18 mouse cellular contexts compared by ENCODE assay signal in genomic region chr19:48919638-48920037, GRCm38 (mm10).
DNase-seq lines count a peak whose midpoint lies in the region; ATAC-seq and TF ChIP-seq lines count a peak whose summit lies in the region.
"Had no signal": no experiment of that assay in that cellular context is flagged by ENCODE, and none has a peak within 500 bp of the region (broad histone marks: within the 10 kb centered on the region; RNA-seq: fewer than 3 reads in every experiment).

No protein-coding gene starts in this region.

- no peak overlapping the region for H3K9ac ChIP-seq in midbrain, embryonic 14.5 days (replicated peaks; ENCODE audit: low read length)
- H3K9ac ChIP-seq in midbrain, embryonic 15.5 days = no peak overlapping the region
- H3K9ac ChIP-seq: embryonic facial prominence, embryonic 12.5 days; forebrain, embryonic 13.5 days; forebrain, embryonic 15.5 days had no signal

- TF ChIP-seq POLR2A in brain, embryonic 14.5 days (IDR thresholded peaks at IDR 0.05; ENCODE audit: borderline replicate concordance, extremely low read depth, insufficient read depth, insufficient read length, poor library complexity, severe bottlenecking) = no peak
- no peak for TF ChIP-seq POLR2A in thymus, adult 2 months (IDR thresholded peaks at IDR 0.05; ENCODE audit: control insufficient read depth, extremely low read depth, insufficient read depth, low read length, poor library complexity)

- no peak overlapping the region for H3K4me3 ChIP-seq in midbrain, embryonic 14.5 days (replicated peaks; ENCODE audit: low read depth, low read length)
- H3K4me3 ChIP-seq in midbrain, embryonic 15.5 days = no peak overlapping the region
- no peak overlapping the region for H3K4me3 ChIP-seq in thymus, adult 2 months (ENCODE audit: control insufficient read depth, insufficient read depth, low read length)
- H3K4me3 ChIP-seq in gastrocnemius, adult 2 months = no peak overlapping the region
- H3K4me3 ChIP-seq: embryonic facial prominence, embryonic 10.5 days; embryonic facial prominence, embryonic 12.5 days; forebrain, embryonic 13.5 days; forebrain, embryonic 15.5 days had no signal

- no peaks in the 10 kb centered on the region for H3K27me3 ChIP-seq in midbrain, embryonic 14.5 days (ENCODE audit: control insufficient read depth, insufficient read depth, low read length)
- H3K27me3 ChIP-seq in midbrain, embryonic 15.5 days (replicated peaks) = no peaks in the 10 kb centered on the region
- no peaks in the 10 kb centered on the region for H3K27me3 ChIP-seq in thymus, adult 2 months (ENCODE audit: control insufficient read depth, insufficient read depth, low read length)
- H3K27me3 ChIP-seq: embryonic facial prominence, embryonic 12.5 days; forebrain, embryonic 13.5 days; forebrain, embryonic 15.5 days had no signal

- intact Hi-C loops in gastrocnemius, adult 2 months (cut with DNase I) = no loop called here

- no peaks in the 10 kb centered on the region for H3K9me3 ChIP-seq in midbrain, embryonic 14.5 days (ENCODE audit: control insufficient read depth, low read length)
- no peaks in the 10 kb centered on the region for H3K9me3 ChIP-seq in midbrain, embryonic 15.5 days
- H3K9me3 ChIP-seq: embryonic facial prominence, embryonic 10.5 days; embryonic facial prominence, embryonic 12.5 days; forebrain, embryonic 13.5 days; forebrain, embryonic 15.5 days had no signal

- ATAC-seq in midbrain, embryonic 14.5 days (ENCODE audit: low FRiP score, low TSS enrichment) = no peak; the same call in 1 of the 2 replicates
- ATAC-seq in midbrain, embryonic 15.5 days (replicated peaks) = no peak; the same call in 1 of the 2 replicates
- ATAC-seq: forebrain, embryonic 13.5 days; forebrain, embryonic 15.5 days had no signal

- H3K27ac ChIP-seq in midbrain, embryonic 14.5 days (replicated peaks; ENCODE audit: low read depth, low read length) = no peak overlapping the region
- no peak overlapping the region for H3K27ac ChIP-seq in midbrain, embryonic 15.5 days
- H3K27ac ChIP-seq in thymus, adult 2 months (ENCODE audit: control insufficient read depth, insufficient read depth, low read length) = no peak overlapping the region
- H3K27ac ChIP-seq in gastrocnemius, adult 2 months = no peak overlapping the region
- H3K27ac ChIP-seq: embryonic facial prominence, embryonic 10.5 days; embryonic facial prominence, embryonic 12.5 days; forebrain, embryonic 13.5 days; forebrain, embryonic 15.5 days had no signal

- 25% methylated on average over 6 of the region's 6 CpGs for WGBS in midbrain, embryonic 14.5 days
- 42% methylated on average over 6 of the region's 6 CpGs for WGBS in midbrain, embryonic 15.5 days
- 84% methylated on average over 6 of the region's 6 CpGs for WGBS in thymus, adult 2 months

- TF ChIP-seq CTCF in brain, embryonic 14.5 days (IDR thresholded peaks at IDR 0.05; ENCODE audit: borderline replicate concordance, extremely low read depth, insufficient read depth, insufficient read length) = no peak
- TF ChIP-seq CTCF in thymus, adult 2 months (IDR thresholded peaks at IDR 0.05; ENCODE audit: borderline replicate concordance, control insufficient read depth, extremely low read depth, insufficient read depth, low read length, poor library complexity) = no peak
- no peak for TF ChIP-seq CTCF in gastrocnemius, adult 2 months (IDR thresholded peaks at IDR 0.05)

- H3K4me1 ChIP-seq in midbrain, embryonic 14.5 days (ENCODE audit: control insufficient read depth, insufficient read depth, low read length) = 0 out of 2 replicates have a peak, but pooled peaks cover 5% of the 10 kb centered on the region
- H3K4me1 ChIP-seq in midbrain, embryonic 15.5 days = 0 out of 2 replicates have a peak, but pooled peaks cover 4% of the 10 kb centered on the region
- no peaks in the 10 kb centered on the region for H3K4me1 ChIP-seq in thymus, adult 2 months (replicated peaks; ENCODE audit: control insufficient read depth, insufficient read depth, low read length)
- H3K4me1 ChIP-seq: embryonic facial prominence, embryonic 10.5 days; embryonic facial prominence, embryonic 12.5 days; forebrain, embryonic 13.5 days had no signal

- H3K36me3 ChIP-seq in midbrain, embryonic 14.5 days (ENCODE audit: control insufficient read depth, insufficient read depth, low read length) = no peaks in the 10 kb centered on the region
- H3K36me3 ChIP-seq in midbrain, embryonic 15.5 days (replicated peaks) = no peaks in the 10 kb centered on the region
- H3K36me3 ChIP-seq in thymus, adult 2 months (ENCODE audit: control insufficient read depth, insufficient read depth, low read length) = no peaks in the 10 kb centered on the region
- H3K36me3 ChIP-seq: embryonic facial prominence, embryonic 10.5 days; embryonic facial prominence, embryonic 12.5 days; forebrain, embryonic 15.5 days had no signal

- DNase-seq in midbrain, embryonic 14.5 days = peak; percentile 49
- DNase-seq in brain, embryonic 14.5 days (ENCODE audit: low read depth) = peak; percentile 52
- peak; percentile 42 for DNase-seq in retina, embryonic 14.5 days (ENCODE audit: low spot score)
- DNase-seq in thymus, adult 2 months = no peak
- DNase-seq in gastrocnemius, adult 2 months = no peak
- DNase-seq: adrenal gland, adult 2 months; adrenal gland, postnatal 10 days; adrenal gland, postnatal 25 days; cerebellum, adult 11-12 months; cerebellum, adult 2 months; cerebellum, adult 9-10 months; cerebellum, postnatal 10 days; cerebellum, postnatal 25 days had no signal

- H3K4me2 ChIP-seq in midbrain, embryonic 14.5 days (ENCODE audit: low read length) = no peak overlapping the region
- H3K4me2 ChIP-seq in midbrain, embryonic 15.5 days = no peak overlapping the region
- H3K4me2 ChIP-seq: embryonic facial prominence, embryonic 12.5 days; forebrain, embryonic 13.5 days; forebrain, embryonic 15.5 days had no signal

Comparison
In these comparisons a context has a peak if more than half of its experiments do, and no peak if none do; other contexts are left out.
1. DNase-seq: peak in midbrain, embryonic 14.5 days (single experiment), brain, embryonic 14.5 days (single experiment) and retina, embryonic 14.5 days (single experiment); none in thymus, adult 2 months (single experiment) and gastrocnemius, adult 2 months (single experiment).